Mouse (Mus musculus): Measurements from ENCODE around the gene Tdrd9.
"Not testable (repeated sequence)": the region's sequence is repeated elsewhere in the genome, so short reads cannot be mapped to it uniquely, and the experiment has no call there.

Gene Tdrd9

GRCm38 (mm10) chr12:112025907-112026645 lies 54.7 kb downstream of the Tdrd9 start:
- peak; percentile 44; the same call in 1 of the 2 replicates for ATAC-seq (ENCODE audit: low TSS enrichment)

- ATAC-seq (ENCODE audit: low TSS enrichment) = peak; percentile 52; the same call in 1 of the 2 replicates
Measured at GRCm38 (mm10) chr12:112027408-112027807, 56.0 kb downstream of the Tdrd9 start.

GRCm38 (mm10) chr12:112033409-112033975 lies 62.1 kb downstream of the Tdrd9 start:
- peak; percentile 73 for ATAC-seq (ENCODE audit: low TSS enrichment)

- not testable (repeated sequence) for ATAC-seq (ENCODE audit: low TSS enrichment)
Measured at GRCm38 (mm10) chr12:112035341-112036100, 64.2 kb downstream of the Tdrd9 start.

GRCm38 (mm10) chr12:112038441-112038840 lies 67.1 kb downstream of the Tdrd9 start:
- ATAC-seq (ENCODE audit: low TSS enrichment) = no peak

GRCm38 (mm10) chr12:112039169-112039568 lies 67.8 kb downstream of the Tdrd9 start:
- ATAC-seq (ENCODE audit: low TSS enrichment) = no peak

- no peak for ATAC-seq (ENCODE audit: low TSS enrichment)
Measured at GRCm38 (mm10) chr12:112042681-112043080, 71.3 kb downstream of the Tdrd9 start.

- peak; percentile 69; the same call in 1 of the 2 replicates for ATAC-seq (ENCODE audit: low TSS enrichment)
Measured at GRCm38 (mm10) chr12:112077651-112078050, 106.3 kb downstream of the Tdrd9 start.

- no peak for ATAC-seq (ENCODE audit: low TSS enrichment)
Measured at GRCm38 (mm10) chr12:112079911-112080310, 108.6 kb downstream of the Tdrd9 start.

- no peak for ATAC-seq (ENCODE audit: low TSS enrichment)
Measured at GRCm38 (mm10) chr12:112080911-112081310, 109.6 kb downstream of the Tdrd9 start.

GRCm38 (mm10) chr12:112082241-112082640 lies 110.9 kb downstream of the Tdrd9 start:
- ATAC-seq (ENCODE audit: low TSS enrichment) = no peak

- no peak for ATAC-seq (ENCODE audit: low TSS enrichment)
Measured at GRCm38 (mm10) chr12:112086250-112086649, 114.9 kb downstream of the Tdrd9 start.

- no peak for ATAC-seq (ENCODE audit: low TSS enrichment)
Measured at GRCm38 (mm10) chr12:112086726-112087125, 115.4 kb downstream of the Tdrd9 start.

- no peak for ATAC-seq (ENCODE audit: low TSS enrichment)
Measured at GRCm38 (mm10) chr12:112088609-112089324, 117.4 kb downstream of the Tdrd9 start.

- peak; percentile 90 for ATAC-seq (ENCODE audit: low TSS enrichment)
Measured at GRCm38 (mm10) chr12:112091054-112091453, 119.7 kb downstream of the Tdrd9 start.

- ATAC-seq (ENCODE audit: low TSS enrichment) = no peak
Measured at GRCm38 (mm10) chr12:112094261-112094880, 123.0 kb downstream of the Tdrd9 start.

- ATAC-seq (ENCODE audit: low TSS enrichment) = peak; percentile 91
Measured at GRCm38 (mm10) chr12:112096051-112096732, 124.8 kb downstream of the Tdrd9 start.

- ATAC-seq (ENCODE audit: low TSS enrichment) = no peak
Measured at GRCm38 (mm10) chr12:112096733-112097117, 125.4 kb downstream of the Tdrd9 start.

- ATAC-seq (ENCODE audit: low TSS enrichment) = no peak
Measured at GRCm38 (mm10) chr12:112100106-112100505, 128.7 kb downstream of the Tdrd9 start.

GRCm38 (mm10) chr12:112101045-112101444 lies 129.7 kb downstream of the Tdrd9 start:
- 0 out of 2 replicates have a peak, but pooled peaks have one; percentile 28 for ATAC-seq (ENCODE audit: low TSS enrichment)

- no peak for ATAC-seq (ENCODE audit: low TSS enrichment)
Measured at GRCm38 (mm10) chr12:112103179-112103578, 131.8 kb downstream of the Tdrd9 start.

All from frontal cortex, adult (tissue).